Mouse (Mus musculus) C2C12 (cell line): ENCODE measurements at regions not wholly inside any gene's neighbourhood (a gene's known extent, or its start where the extent isn't known, plus 50 kb on each side); places are given as distances from the start of the nearest gene placed in this dataset.

Source experiments
- H3K27me3 ChIP-seq: one replicate; pipeline ENCODE4 v1.6.1; 2011; ENCODE audit not compliant: control insufficient read depth, insufficient read depth, insufficient read length
- H3K36me3 ChIP-seq: one replicate; pipeline ENCODE4 v1.6.1; 2011; ENCODE audit not compliant: control insufficient read depth, insufficient read depth
- H3K4me3 ChIP-seq: one replicate; pipeline ENCODE4 v1.5.1; 2011; ENCODE audit warnings: mild to moderate bottlenecking, control low read depth; ENCODE audit not compliant: poor library complexity, insufficient read depth, severe bottlenecking
- H3K79me2 ChIP-seq: one replicate; pipeline ENCODE4 v1.6.1; 2011; ENCODE audit not compliant: control insufficient read depth, insufficient read depth
- H3K79me3 ChIP-seq: one replicate; pipeline ENCODE4 v1.6.1; 2011; ENCODE audit warnings: low read depth, control low read depth
- H3ac ChIP-seq: one replicate; pipeline ENCODE3; 2011; ENCODE audit warnings: low read depth; ENCODE audit not compliant: control insufficient read depth, insufficient read length
- CEBPB ChIP-seq: IDR thresholded peaks from one replicate; pipeline ENCODE4 v1.6.1; 2011; ENCODE audit warnings: low read depth, mild to moderate bottlenecking, control low read depth, moderate library complexity
- CTCF ChIP-seq: IDR thresholded peaks from one replicate; pipeline ENCODE4 v1.5.1; 2011; ENCODE audit not compliant: control insufficient read depth, insufficient read depth, insufficient read length
- FOSL1 ChIP-seq: IDR thresholded peaks from one replicate; pipeline ENCODE4 v1.8.0; 2011; ENCODE audit warnings: mild to moderate bottlenecking, low read length; ENCODE audit not compliant: poor library complexity, insufficient read depth, severe bottlenecking
- MAX ChIP-seq: IDR thresholded peaks from one replicate; pipeline ENCODE4 v1.6.1; 2011; ENCODE audit warnings: mild to moderate bottlenecking, control low read depth
- MYOD1 ChIP-seq: IDR thresholded peaks from one replicate; pipeline ENCODE4 v1.6.1; 2011; ENCODE audit warnings: low read depth; ENCODE audit not compliant: control insufficient read depth, insufficient read length
- MYOG ChIP-seq: IDR thresholded peaks from one replicate; pipeline ENCODE4 v1.6.1; 2011; ENCODE audit not compliant: control insufficient read depth, insufficient read length; ENCODE audit errors: extremely low read depth
- USF1 ChIP-seq: IDR thresholded peaks from one replicate; pipeline ENCODE4 v1.6.1; 2011; ENCODE audit warnings: low read depth, mild to moderate bottlenecking, control low read depth, moderate library complexity

- Histone ChIP-seq H3ac (no peak overlapping the region), H3K36me3 (no peaks in the 10 kb centered on the region), H3K79me3 (no peaks in the 10 kb centered on the region), H3K79me2 (no peaks in the 10 kb centered on the region), H3K4me3 (no peak overlapping the region), H3K27me3 (no peaks in the 10 kb centered on the region)
- no peak for TF ChIP-seq FOSL1
- no peak for TF ChIP-seq CTCF
- TF ChIP-seq MYOD1 = no peak
- no peak for TF ChIP-seq USF1
- no peak for TF ChIP-seq MAX
- TF ChIP-seq CEBPB = no peak
- no peak for TF ChIP-seq MYOG
Observed at GRCm38 (mm10) chr1:193671046-193671445, 300.9 kb upstream of the Camk1g start.

DNA sequence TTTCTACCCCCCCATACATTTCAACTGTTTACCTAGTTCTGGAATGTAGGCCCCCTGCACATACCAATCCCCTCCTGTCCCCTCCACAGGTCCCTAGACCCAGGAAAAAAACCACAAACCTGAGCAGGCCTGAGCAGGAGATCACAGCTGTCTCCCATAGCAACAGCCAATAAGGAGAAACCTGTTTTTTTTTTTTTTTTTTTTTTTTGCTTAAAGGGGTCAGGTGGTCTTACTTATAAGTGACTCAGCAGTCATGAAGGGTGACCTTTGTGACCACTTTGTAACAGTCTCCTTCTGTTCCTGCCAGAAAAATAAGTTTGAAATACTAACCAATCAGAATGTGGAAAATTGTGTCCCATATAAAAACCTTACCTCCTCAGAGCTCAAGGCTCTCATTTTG is 299.9 kb upstream of the Camk1g start:
- Histone ChIP-seq H3K79me2 (no peaks in the 10 kb centered on the region), H3K4me3 (no peak overlapping the region), H3ac (no peak overlapping the region), H3K27me3 (no peaks in the 10 kb centered on the region), H3K36me3 (no peaks in the 10 kb centered on the region), H3K79me3 (no peaks in the 10 kb centered on the region)
- TF ChIP-seq FOSL1 (no peak), USF1 (no peak), CTCF (no peak), CEBPB (no peak), MYOD1 (no peak), MAX (no peak), MYOG (no peak)

DNA sequence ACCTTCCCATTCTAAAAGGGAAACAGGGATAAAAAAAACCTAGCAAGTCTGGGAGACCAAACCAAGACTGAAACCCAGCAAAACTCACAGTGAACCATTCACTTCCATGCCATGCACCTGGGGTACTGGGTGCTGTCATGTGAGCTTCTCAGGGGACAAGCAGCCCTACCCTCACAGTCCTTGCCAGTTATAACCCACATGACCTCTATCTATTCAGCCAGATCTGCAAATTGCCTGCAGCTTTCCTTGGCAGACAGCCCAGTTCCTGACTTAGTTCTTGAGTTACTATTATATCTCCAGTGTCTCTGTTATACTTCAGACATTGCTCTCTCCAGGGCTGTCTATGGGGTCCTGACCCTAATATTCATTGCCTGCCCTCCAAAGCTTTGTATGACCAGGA is 298.7 kb upstream of the Camk1g start:
- Histone ChIP-seq H3K36me3 (no peaks in the 10 kb centered on the region), H3K79me3 (no peaks in the 10 kb centered on the region), H3K79me2 (no peaks in the 10 kb centered on the region), H3K27me3 (no peaks in the 10 kb centered on the region), H3K4me3 (no peak overlapping the region), H3ac (no peak overlapping the region)
- TF ChIP-seq USF1 (no peak), MYOD1 (no peak), MYOG (no peak), MAX (no peak), FOSL1 (no peak), CEBPB (no peak), CTCF (no peak)

- H3K4me3 ChIP-seq = no peak overlapping the region
- H3ac ChIP-seq = no peak overlapping the region
- no peaks in the 10 kb centered on the region for H3K79me3 ChIP-seq
- no peaks in the 10 kb centered on the region for H3K36me3 ChIP-seq
- no peak for TF ChIP-seq USF1
- TF ChIP-seq CEBPB = no peak
- TF ChIP-seq MYOD1 = no peak
- no peak for TF ChIP-seq MAX
- no peak for TF ChIP-seq CTCF
- no peak for TF ChIP-seq MYOG
- TF ChIP-seq FOSL1 = no peak
- H3K79me2 ChIP-seq = no peaks in the 10 kb centered on the region
- no peaks in the 10 kb centered on the region for H3K27me3 ChIP-seq
Observed at GRCm38 (mm10) chr1:193665854-193666253, 295.8 kb upstream of the Camk1g start.

DNA sequence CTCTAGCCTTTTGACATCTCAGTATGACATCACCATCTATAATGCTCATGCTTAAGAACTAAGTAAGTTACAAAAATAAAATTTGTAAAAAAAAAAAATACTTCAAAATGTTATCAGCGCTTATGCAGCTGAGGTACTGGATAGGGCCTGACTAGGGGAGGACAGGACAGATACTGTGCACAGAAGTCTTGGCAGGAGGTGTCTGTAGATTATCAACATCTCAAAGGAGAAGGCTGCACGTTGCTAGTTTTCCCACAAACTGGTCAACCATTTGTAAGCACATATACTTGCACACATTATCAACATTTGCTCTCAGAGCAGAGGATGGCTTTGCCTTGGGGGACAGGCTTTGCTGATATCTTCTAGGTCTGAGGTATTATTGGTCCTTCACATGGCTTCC is 294.5 kb upstream of the Camk1g start:
- H3K79me2 ChIP-seq = no peaks in the 10 kb centered on the region
- no peak overlapping the region for H3K4me3 ChIP-seq
- TF ChIP-seq MYOG (no peak), MYOD1 (no peak)
- H3K27me3 ChIP-seq = no peaks in the 10 kb centered on the region
- no peak overlapping the region for H3ac ChIP-seq
- no peaks in the 10 kb centered on the region for H3K79me3 ChIP-seq
- H3K36me3 ChIP-seq = no peaks in the 10 kb centered on the region

DNA sequence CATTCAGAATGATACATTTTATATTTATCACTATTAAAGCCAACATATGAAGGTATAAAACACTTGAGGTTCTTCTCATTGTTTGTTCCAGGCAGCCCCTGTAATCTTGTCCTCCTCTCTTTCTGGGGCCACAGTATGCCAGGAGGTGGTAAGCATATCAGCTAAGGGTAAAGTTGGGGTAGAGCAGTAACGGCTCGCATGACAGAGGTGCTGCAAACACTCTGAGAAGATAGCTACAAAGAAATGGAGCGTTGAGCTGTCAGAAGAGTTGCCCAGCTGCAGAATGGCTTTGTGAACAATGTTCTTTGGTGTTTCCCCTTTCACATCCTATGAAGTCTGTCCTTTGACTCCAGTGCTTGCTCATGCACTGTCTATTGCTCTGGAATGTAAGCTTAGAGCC is 293.5 kb upstream of the Camk1g start:
- Histone ChIP-seq H3K27me3 (no peaks in the 10 kb centered on the region), H3K79me3 (no peaks in the 10 kb centered on the region), H3K4me3 (no peak overlapping the region), H3K79me2 (no peaks in the 10 kb centered on the region), H3K36me3 (no peaks in the 10 kb centered on the region), H3ac (no peak overlapping the region)
- TF ChIP-seq CEBPB = no peak
- no peak for TF ChIP-seq MAX
- no peak for TF ChIP-seq FOSL1
- TF ChIP-seq USF1 = no peak
- TF ChIP-seq MYOG = no peak
- no peak for TF ChIP-seq MYOD1
- no peak for TF ChIP-seq CTCF

DNA sequence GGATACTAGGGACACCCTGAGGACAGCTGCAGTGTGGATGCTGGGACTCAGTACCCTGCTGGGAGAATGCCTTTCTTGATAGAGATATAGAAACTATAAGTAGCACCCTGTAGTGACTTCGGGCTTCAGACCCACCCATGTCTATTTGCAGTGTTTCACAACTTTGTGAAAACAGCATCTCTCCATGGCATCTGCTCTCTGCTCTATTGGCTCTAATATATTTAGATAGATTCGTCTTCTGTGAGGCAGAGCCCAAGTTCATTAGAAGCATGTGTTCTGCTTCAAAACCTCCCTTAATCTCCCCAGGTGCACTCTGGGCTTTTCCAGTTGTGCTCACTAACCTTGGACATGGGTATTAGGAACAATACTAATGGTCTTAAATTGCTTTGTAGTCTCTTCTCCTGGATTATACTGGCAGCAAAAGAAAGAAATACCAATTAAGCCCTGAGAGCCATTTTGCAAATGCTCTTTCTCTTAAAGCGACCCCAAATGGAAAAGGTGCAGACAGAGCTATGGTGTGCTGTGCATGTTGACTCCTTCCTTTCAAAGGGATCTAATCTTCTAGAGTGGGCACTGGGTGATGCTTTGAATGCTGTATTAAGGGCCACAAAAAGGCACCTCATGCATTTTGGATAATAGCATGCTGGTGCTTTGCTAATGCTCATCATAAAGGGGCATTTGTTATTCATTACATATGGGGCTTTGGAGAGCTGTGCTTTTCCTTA is 292.2 kb upstream of the Camk1g start:
- no peaks in the 10 kb centered on the region for H3K79me2 ChIP-seq
- TF ChIP-seq FOSL1 = no peak
- no peak for TF ChIP-seq CTCF
- no peak for TF ChIP-seq MYOG
- no peak for TF ChIP-seq MAX
- TF ChIP-seq CEBPB = no peak
- TF ChIP-seq USF1 = no peak
- TF ChIP-seq MYOD1 = no peak
- H3K27me3 ChIP-seq = no peaks in the 10 kb centered on the region
- H3ac ChIP-seq = no peak overlapping the region
- H3K79me3 ChIP-seq = no peaks in the 10 kb centered on the region
- H3K4me3 ChIP-seq = no peak overlapping the region
- no peaks in the 10 kb centered on the region for H3K36me3 ChIP-seq
